ENCODE assay signal across 17 mouse cellular contexts in genomic region chr6:36875926-36876325, GRCm38 (mm10).
DNase-seq lines count a peak whose midpoint lies in the region; ATAC-seq and TF ChIP-seq lines count a peak whose summit lies in the region.
"Had no signal": no experiment of that assay in that cellular context is flagged by ENCODE, and none has a peak within 500 bp of the region (broad histone marks: within the 10 kb centered on the region; RNA-seq: fewer than 3 reads in every experiment).

No protein-coding gene starts in this region.

- H3K4me2 ChIP-seq in hindbrain, postnatal 0 days (ENCODE audit: low read depth, low read length): no peak overlapping the region
- no peak overlapping the region for H3K4me2 ChIP-seq in hindbrain, embryonic 14.5 days (replicated peaks)
- no peak overlapping the region for H3K4me2 ChIP-seq in lung, postnatal 0 days (replicated peaks; ENCODE audit: low read depth, low read length)
- H3K4me2 ChIP-seq: heart, embryonic 12.5 days; hindbrain, embryonic 13.5 days; lung, embryonic 15.5 days had no signal

- H3K36me3 ChIP-seq in hindbrain, postnatal 0 days (ENCODE audit: insufficient read depth, low read length): no peaks in the 10 kb centered on the region
- no peaks in the 10 kb centered on the region for H3K36me3 ChIP-seq in hindbrain, embryonic 14.5 days (replicated peaks; ENCODE audit: control insufficient read depth, insufficient read depth)
- H3K36me3 ChIP-seq in lung, postnatal 0 days (ENCODE audit: insufficient read depth, low read length): no peaks in the 10 kb centered on the region
- H3K36me3 ChIP-seq: heart, embryonic 12.5 days; hindbrain, embryonic 13.5 days; lung, embryonic 15.5 days had no signal

- H3K4me3 ChIP-seq in hindbrain, postnatal 0 days (ENCODE audit: low read length): no peak overlapping the region
- no peak overlapping the region for H3K4me3 ChIP-seq in hindbrain, embryonic 14.5 days (replicated peaks; ENCODE audit: low read length)
- H3K4me3 ChIP-seq in lung, postnatal 0 days (ENCODE audit: low read depth, low read length): no peak overlapping the region
- H3K4me3 ChIP-seq: heart, embryonic 12.5 days; hindbrain, embryonic 13.5 days; lung, embryonic 15.5 days had no signal

- in situ Hi-C loops in Patski (cut with MboI; ENCODE audit: low pct_unique_long_range_greater_than_20kb): no loop called here

- no peak for TF ChIP-seq CTCF in hindbrain, postnatal 0 days (IDR thresholded peaks at IDR 0.05; ENCODE audit: low read depth)
- no peak for TF ChIP-seq CTCF in Patski (IDR thresholded peaks at IDR 0.05)
- no peak for TF ChIP-seq CTCF in lung, postnatal 0 days (IDR thresholded peaks at IDR 0.05)

- 0 out of 2 replicates have a peak, but pooled peaks have one; percentile 32 for ATAC-seq in hindbrain, postnatal 0 days
- ATAC-seq in hindbrain, embryonic 14.5 days (ENCODE audit: low FRiP score): no peak
- no peak for ATAC-seq in Patski
- peak; percentile 80 for ATAC-seq in lung, postnatal 0 days

- H3K9me3 ChIP-seq in hindbrain, postnatal 0 days (ENCODE audit: low read length): no peaks in the 10 kb centered on the region
- no peaks in the 10 kb centered on the region for H3K9me3 ChIP-seq in hindbrain, embryonic 14.5 days (ENCODE audit: control insufficient read depth, low read length)
- no peaks in the 10 kb centered on the region for H3K9me3 ChIP-seq in lung, postnatal 0 days (ENCODE audit: low read length)
- H3K9me3 ChIP-seq: heart, embryonic 12.5 days; hindbrain, embryonic 13.5 days; lung, embryonic 15.5 days had no signal

- CTCF ChIA-PET in Patski (lab: Charles Lee): no interaction called here

- WGBS in hindbrain, postnatal 0 days: 28% methylated on average over 5 of the region's 5 CpGs
- WGBS in hindbrain, embryonic 14.5 days: 36% methylated on average over 5 of the region's 5 CpGs
- 40% methylated on average over 5 of the region's 5 CpGs for WGBS in lung, postnatal 0 days

- no peaks in the 10 kb centered on the region for H3K27me3 ChIP-seq in hindbrain, postnatal 0 days (ENCODE audit: insufficient read depth, low read length)
- no peaks in the 10 kb centered on the region for H3K27me3 ChIP-seq in hindbrain, embryonic 14.5 days (ENCODE audit: control insufficient read depth, insufficient read depth, low read length)
- peaks cover 2% of the 10 kb centered on the region for H3K27me3 ChIP-seq in Patski
- H3K27me3 ChIP-seq in lung, postnatal 0 days (replicated peaks; ENCODE audit: insufficient read depth, low read length): no peaks in the 10 kb centered on the region
- H3K27me3 ChIP-seq: heart, embryonic 12.5 days; hindbrain, embryonic 13.5 days; lung, embryonic 15.5 days had no signal

- no peak overlapping the region for H3K9ac ChIP-seq in hindbrain, postnatal 0 days (replicated peaks; ENCODE audit: low read length)
- no peak overlapping the region for H3K9ac ChIP-seq in hindbrain, embryonic 14.5 days
- H3K9ac ChIP-seq in lung, postnatal 0 days (replicated peaks; ENCODE audit: low read depth): no peak overlapping the region
- H3K9ac ChIP-seq: heart, embryonic 12.5 days; hindbrain, embryonic 13.5 days; lung, embryonic 15.5 days had no signal

- peak; percentile 12 for DNase-seq in adrenal gland, adult 8-10 months
- DNase-seq in adrenal gland, adult 18-20 months (ENCODE audit: low spot score in 2 of 2): no peak
- DNase-seq in hindbrain, postnatal 0 days (ENCODE audit: low spot score): peak; percentile 45
- no peak for DNase-seq in hindbrain, embryonic 14.5 days (ENCODE audit: low spot score)
- peak; percentile 1 for DNase-seq in Patski (ENCODE audit: low read depth, low spot score)
- DNase-seq in lung, postnatal 0 days (ENCODE audit: low spot score): peak; percentile 64
- no peak for DNase-seq in frontal cortex, adult 2 months (ENCODE audit: extremely low spot score in 1 of 2, low spot score in 1 of 2)
- DNase-seq in kidney, postnatal 4 days: no peak
- DNase-seq: cerebellum, postnatal 14 days; gastrocnemius, postnatal 36 days; kidney, adult 2 months; liver; right cerebral cortex, postnatal 14 days; thymus, adult 2 months had no signal

- no peaks in the 10 kb centered on the region; the same call in none of the 2 replicates for H3K4me1 ChIP-seq in hindbrain, postnatal 0 days (ENCODE audit: insufficient read depth, low read length)
- H3K4me1 ChIP-seq in hindbrain, embryonic 14.5 days (replicated peaks; ENCODE audit: control insufficient read depth, insufficient read depth, low read length): peaks cover 9% of the 10 kb centered on the region; the same call in 1 of the 2 replicates
- no peaks in the 10 kb centered on the region for H3K4me1 ChIP-seq in lung, postnatal 0 days (ENCODE audit: insufficient read depth, low read depth, low read length)

- H3K27ac ChIP-seq in hindbrain, postnatal 0 days: no peak overlapping the region
- no peak overlapping the region for H3K27ac ChIP-seq in hindbrain, embryonic 14.5 days
- H3K27ac ChIP-seq in lung, postnatal 0 days (ENCODE audit: low read length): no peak overlapping the region
- H3K27ac ChIP-seq: hindbrain, embryonic 13.5 days; lung, embryonic 15.5 days had no signal

- POLR2A ChIA-PET in Patski (lab: Charles Lee): no interaction called here

- no peak for TF ChIP-seq EP300 in lung, postnatal 0 days (IDR thresholded peaks at IDR 0.05)

Comparison
In these comparisons a context has a peak if more than half of its experiments do, and no peak if none do; other contexts are left out.
1. DNase-seq: peak in adrenal gland, adult 8-10 months (single experiment), hindbrain, postnatal 0 days (single experiment), Patski (single experiment) and lung, postnatal 0 days (single experiment); none in adrenal gland, adult 18-20 months (0 of 2), hindbrain, embryonic 14.5 days (single experiment), frontal cortex, adult 2 months (0 of 2) and kidney, postnatal 4 days (0 of 2).
2. ATAC-seq: peak in hindbrain, postnatal 0 days (single experiment) and lung, postnatal 0 days (single experiment); none in hindbrain, embryonic 14.5 days (single experiment) and Patski (single experiment).